Mouse (Mus musculus) forebrain, postnatal 0 days (tissue): Measurements from ENCODE around the gene Esx1. TPM values are rescaled to one million over a fixed set of nuclear protein-coding genes. Genes with fewer than 3 reads are reported as not detected.

ENCODE experiments used
- ATAC-seq: fragments of 200-750 bp; cut with Nextera tagmentation; 2 replicates; pipeline ENCODE4 v1.8.0; 2017; ENCODE audit warnings: mild to moderate bottlenecking, moderate library complexity
- DNase-seq: peaks from one replicate; pipeline ENCODE4 v3.0.0-alpha.2; 2015
- H3K27ac ChIP-seq: fragments of 300-500 bp; sonication (generic); 2 replicates; pipeline ENCODE4 v1.5.1; 2014; ENCODE audit warnings: low read depth, mild to moderate bottlenecking, antibody characterized with exemption, low read length, moderate library complexity, mixed read lengths
- H3K27me3 ChIP-seq: fragments of 300-500 bp; sonication (generic); 2 replicates; pipeline ENCODE4 v1.6.1; 2014; ENCODE audit warnings: mild to moderate bottlenecking, low read length, mixed read lengths; ENCODE audit not compliant: insufficient read depth
- H3K36me3 ChIP-seq: fragments of 300-500 bp; sonication (generic); 2 replicates; pipeline ENCODE4 v1.6.1; 2014; ENCODE audit warnings: mild to moderate bottlenecking, moderate library complexity; ENCODE audit not compliant: insufficient read depth
- H3K4me1 ChIP-seq: fragments of 300-500 bp; sonication (generic); 2 replicates; pipeline ENCODE4 v1.6.1; 2014; ENCODE audit warnings: antibody characterized with exemption; ENCODE audit not compliant: insufficient read depth
- H3K4me2 ChIP-seq: fragments of 300-500 bp; sonication (generic); 2 replicates; pipeline ENCODE4 v1.6.1; 2014; ENCODE audit warnings: low read depth, mild to moderate bottlenecking, moderate library complexity
- H3K4me3 ChIP-seq: fragments of 300-500 bp; sonication (generic); 2 replicates; pipeline ENCODE4 v1.5.1; 2014; ENCODE audit warnings: low read depth, low read length, mixed read lengths
- H3K9ac ChIP-seq: fragments of 300-500 bp; sonication (generic); 2 replicates; pipeline ENCODE4 v1.6.1; 2014; ENCODE audit warnings: mild to moderate bottlenecking
- H3K9me3 ChIP-seq: fragments of 300-500 bp; sonication (generic); 2 replicates; pipeline ENCODE4 v1.6.1; 2016; ENCODE audit warnings: low read length
- CTCF ChIP-seq: sonication (generic); IDR thresholded peaks from 2 replicates; pipeline ENCODE4 v1.5.1; 2016; ENCODE audit warnings: antibody characterized with exemption, control low read depth, low read depth
- WGBS: fragments of 180-500 bp; shearing (Covaris S2); extraction: QIAGEN DNeasy Blood & Tissue Kit; methylation state at CpG from one replicate; pipeline ENCODE4 v1.1.7; 2014; 5-methylcytosine and 5-hydroxymethylcytosine counted together
- polyA plus RNA-seq: library from polyadenylated mRNA; unstranded; fragments of >200 nt; fragmentation: Nextera tagmentation; extraction: Ambion mirVana; gene quantifications from 2 replicates; pipeline ENCODE4 v1.2.1, GENCODE M21; 2015
- total RNA-seq: library from RNA; depleted of rRNA; stranded (reverse); fragments of >200 nt; gene quantifications from 2 replicates; pipeline ENCODE4 v1.2.3, GENCODE M21; 2014; rRNA removed

The Esx1 gene
- total and polyA plus RNA-seq, 2 experiments from 2014 or later = not detected

- Histone ChIP-seq H3K4me1 (no peaks in the 10 kb centered on the region), H3K27me3 (peaks cover 6% of the 10 kb centered on the region; the same call in 1 of the 2 replicates), H3K9ac (no peak overlapping the region), H3K27ac (no peak overlapping the region), H3K36me3 (no peaks in the 10 kb centered on the region), H3K4me2 (no peak overlapping the region), H3K4me3 (no peak overlapping the region), H3K9me3 (no peaks in the 10 kb centered on the region)
- 22% methylated on average over 25 of the region's 25 CpGs for WGBS
- ATAC-seq (no peak), DNase-seq (no peak)
- TF ChIP-seq CTCF = no peak
Observed at GRCm38 (mm10) chrX:137104531-137104930, 17.4 kb downstream of the Esx1 start.

Other genes with a start within 250 kb of the Esx1 start
- not detected in 2 replicates for gene H2bfm, start 194.8 kb downstream of the Esx1 start, total RNA-seq
- not detected in 2 replicates for gene H2bfm, start 194.8 kb downstream of the Esx1 start, polyA plus RNA-seq
- 51.5 and 52.3 TPM in 2 replicates for gene Tmsb15b2, start 146.6 kb downstream of the Esx1 start, total RNA-seq
- gene Tmsb15b2, start 146.6 kb downstream of the Esx1 start, polyA plus RNA-seq = 107 and 157 TPM in 2 replicates
- gene Tmsb15l, start 145.2 kb downstream of the Esx1 start, total RNA-seq = 9.7 and 11.5 TPM in 2 replicates
- 8.7 and 12.7 TPM in 2 replicates for gene Tmsb15l, start 145.2 kb downstream of the Esx1 start, polyA plus RNA-seq
- 45.7 and 50.2 TPM in 2 replicates for gene Tmsb15b1, start 145.2 kb downstream of the Esx1 start, total RNA-seq
- 66.3 and 83.7 TPM in 2 replicates for gene Tmsb15b1, start 145.2 kb downstream of the Esx1 start, polyA plus RNA-seq
- 197 and 225 TPM in 2 replicates for gene Zcchc18, start 128.9 kb downstream of the Esx1 start, total RNA-seq
- 361 and 445 TPM in 2 replicates for gene Zcchc18, start 128.9 kb downstream of the Esx1 start, polyA plus RNA-seq
- 18.7 and 48.5 TPM in 2 replicates for gene Slc25a53, start 83.8 kb downstream of the Esx1 start, total RNA-seq
- 10.7 and 12.3 TPM in 2 replicates for gene Slc25a53, start 83.8 kb downstream of the Esx1 start, polyA plus RNA-seq
- gene Fam199x, start 72.5 kb downstream of the Esx1 start, total RNA-seq = 10.3 and 13.7 TPM in 2 replicates
- gene Fam199x, start 72.5 kb downstream of the Esx1 start, polyA plus RNA-seq = 3.2 and 5.3 TPM in 2 replicates